Mouse (Mus musculus) heart, embryonic 15.5 days (tissue): ENCODE measurements around the gene Olfr1314. TPM values are rescaled to one million over a fixed set of nuclear protein-coding genes. Genes with fewer than 3 reads are reported as not detected.

Source experiments
- ATAC-seq: fragments of 200-750 bp; cut with Nextera tagmentation; replicated peaks from 2 replicates; pipeline ENCODE4 v1.8.0; 2017; ENCODE audit warnings: low read depth, moderate TSS enrichment; ENCODE audit not compliant: insufficient number of reproducible peaks, insufficient read depth, low FRiP score
- H3K27ac ChIP-seq: fragments of 300-500 bp; sonication (generic); 2 replicates; pipeline ENCODE4 v1.5.1; 2015; ENCODE audit warnings: mild to moderate bottlenecking, inconsistent platforms
- H3K27me3 ChIP-seq: fragments of 300-500 bp; sonication (generic); 2 replicates; pipeline ENCODE4 v1.6.1; 2015; ENCODE audit warnings: inconsistent platforms
- H3K36me3 ChIP-seq: fragments of 300-500 bp; sonication (generic); 2 replicates; pipeline ENCODE4 v1.6.1; 2015; ENCODE audit warnings: mild to moderate bottlenecking, inconsistent platforms
- H3K4me1 ChIP-seq: fragments of 300-500 bp; sonication (generic); replicated peaks from 2 replicates; pipeline ENCODE4 v1.6.1; 2015; ENCODE audit warnings: inconsistent platforms
- H3K4me2 ChIP-seq: fragments of 300-500 bp; sonication (generic); 2 replicates; pipeline ENCODE4 v1.6.1; 2015; ENCODE audit warnings: inconsistent platforms, mild to moderate bottlenecking, moderate library complexity
- H3K4me3 ChIP-seq: fragments of 300-500 bp; sonication (generic); 2 replicates; pipeline ENCODE4 v1.5.1; 2015; ENCODE audit warnings: mild to moderate bottlenecking, inconsistent platforms
- H3K9ac ChIP-seq: fragments of 300-500 bp; sonication (generic); 2 replicates; pipeline ENCODE4 v1.6.1; 2015; ENCODE audit warnings: mild to moderate bottlenecking, inconsistent platforms
- H3K9me3 ChIP-seq: fragments of 300-500 bp; sonication (generic); replicated peaks from 2 replicates; pipeline ENCODE4 v1.6.1; 2016; ENCODE audit warnings: inconsistent platforms
- whole genome bisulfite sequencing: fragments of 180-500 bp; shearing (Covaris S2); methylation state at CpG from one replicate; pipeline ENCODE4 v1.1.7; 2015; ENCODE audit warnings: mixed read lengths; 5-methylcytosine and 5-hydroxymethylcytosine counted together
- polyA plus RNA-seq: library from polyadenylated mRNA; unstranded; fragments of >200 nt; fragmentation: Nextera tagmentation; extraction: Ambion mirVana; gene quantifications from 2 replicates; pipeline ENCODE4 v1.2.1, GENCODE M21; 2015

The Olfr1314 gene
- not detected in 2 replicates for polyA plus RNA-seq

- H3K36me3 ChIP-seq = no peaks in the 10 kb centered on the region
- ATAC-seq = no peak
- no peaks in the 10 kb centered on the region for H3K9me3 ChIP-seq
- H3K4me1 ChIP-seq = no peaks in the 10 kb centered on the region
- H3K27me3 ChIP-seq = no peaks in the 10 kb centered on the region
- H3K4me2 ChIP-seq = no peak within 1 kb of the TSS
- no peak within 1 kb of the TSS for H3K4me3 ChIP-seq
- no peak within 1 kb of the TSS for H3K9ac ChIP-seq
- H3K27ac ChIP-seq = no peak within 1 kb of the TSS
Observed at GRCm38 (mm10) chr2:112096681-112097080, at the start of gene Olfr1314. Olfr1314 (minus strand) TSS chr2:112096781.

GRCm38 (mm10) chr2:112140029-112140428, 43.4 kb upstream of the Olfr1314 start, which contains the start of gene Olfr1317:
Olfr1317 (plus strand) TSS chr2:112140329.
- Histone ChIP-seq H3K9me3 (no peaks in the 10 kb centered on the region), H3K27ac (no peak within 1 kb of the TSS), H3K4me2 (no peak within 1 kb of the TSS), H3K4me1 (no peaks in the 10 kb centered on the region), H3K9ac (no peak within 1 kb of the TSS), H3K27me3 (no peaks in the 10 kb centered on the region), H3K4me3 (no peak within 1 kb of the TSS), H3K36me3 (no peaks in the 10 kb centered on the region)
- no peak for ATAC-seq
- 69% methylated on average over 2 of the region's 2 CpGs for WGBS

GRCm38 (mm10) chr2:112134877-112135276, 38.3 kb upstream of the Olfr1314 start, which contains the start of gene Olfr1316:
Olfr1316 (minus strand) TSS chr2:112134977.
- ATAC-seq = no peak
- Histone ChIP-seq H3K4me2 (no peak within 1 kb of the TSS), H3K9me3 (no peaks in the 10 kb centered on the region), H3K9ac (no peak within 1 kb of the TSS), H3K36me3 (no peaks in the 10 kb centered on the region), H3K4me1 (no peaks in the 10 kb centered on the region), H3K27ac (no peak within 1 kb of the TSS), H3K4me3 (no peak within 1 kb of the TSS), H3K27me3 (no peaks in the 10 kb centered on the region)
- 87% methylated on average over 2 of the region's 2 CpGs for WGBS

GRCm38 (mm10) chr2:112115340-112115739, 18.8 kb upstream of the Olfr1314 start, which contains the start of gene Olfr1315-ps1:
Olfr1315-ps1 (minus strand) TSS chr2:112115440.
- no peak within 1 kb of the TSS for H3K4me3 ChIP-seq
- no peaks in the 10 kb centered on the region for H3K27me3 ChIP-seq
- no peak within 1 kb of the TSS for H3K4me2 ChIP-seq
- H3K9ac ChIP-seq = no peak within 1 kb of the TSS
- WGBS = 61% methylated on average over 1 of the region's 1 CpGs
- H3K4me1 ChIP-seq = no peaks in the 10 kb centered on the region
- no peaks in the 10 kb centered on the region for H3K36me3 ChIP-seq
- no peaks in the 10 kb centered on the region for H3K9me3 ChIP-seq
- H3K27ac ChIP-seq = no peak within 1 kb of the TSS
- no peak for ATAC-seq

GRCm38 (mm10) chr2:112077743-112078142, 18.8 kb downstream of the Olfr1314 start, which contains the start of gene Olfr1313:
Olfr1313 (minus strand) TSS chr2:112077843.
- H3K27ac ChIP-seq = no peak within 1 kb of the TSS
- no peak within 1 kb of the TSS for H3K9ac ChIP-seq
- no peak within 1 kb of the TSS for H3K4me3 ChIP-seq
- no peaks in the 10 kb centered on the region for H3K27me3 ChIP-seq
- no peaks in the 10 kb centered on the region for H3K4me1 ChIP-seq
- no peaks in the 10 kb centered on the region for H3K36me3 ChIP-seq
- no peaks in the 10 kb centered on the region for H3K9me3 ChIP-seq
- no peak within 1 kb of the TSS for H3K4me2 ChIP-seq
- ATAC-seq = no peak

GRCm38 (mm10) chr2:112050138-112050537, 46.4 kb downstream of the Olfr1314 start, which contains the start of gene Olfr1312:
Olfr1312 (minus strand) TSS chr2:112050238.
- no peak for ATAC-seq
- 21% methylated on average over 1 of the region's 1 CpGs for WGBS
- no peaks in the 10 kb centered on the region for H3K4me1 ChIP-seq
- no peaks in the 10 kb centered on the region for H3K36me3 ChIP-seq
- H3K27ac ChIP-seq = no peak within 1 kb of the TSS
- H3K9ac ChIP-seq = no peak within 1 kb of the TSS
- no peak within 1 kb of the TSS for H3K4me3 ChIP-seq
- no peaks in the 10 kb centered on the region for H3K27me3 ChIP-seq
- H3K9me3 ChIP-seq = no peaks in the 10 kb centered on the region
- no peak within 1 kb of the TSS for H3K4me2 ChIP-seq

Other genes with a start within 250 kb of the Olfr1314 start
- gene Olfr1305, start 219.6 kb downstream of the Olfr1314 start, polyA plus RNA-seq = not detected in 2 replicates
- not detected in 2 replicates for gene Olfr1306, start 180.5 kb downstream of the Olfr1314 start, polyA plus RNA-seq
- gene Olfr1307, start 147.3 kb downstream of the Olfr1314 start, polyA plus RNA-seq = not detected in 2 replicates
- gene Olfr1308, start 131.8 kb downstream of the Olfr1314 start, polyA plus RNA-seq = not detected in 2 replicates
- gene Olfr1309, start 106.5 kb downstream of the Olfr1314 start, polyA plus RNA-seq = not detected in 2 replicates
- gene Olfr1310, start 84.1 kb downstream of the Olfr1314 start, polyA plus RNA-seq = not detected in 2 replicates
- not detected in 2 replicates for gene Olfr1311, start 72.4 kb downstream of the Olfr1314 start, polyA plus RNA-seq
- not detected in 2 replicates for gene Olfr1312, start 46.5 kb downstream of the Olfr1314 start, polyA plus RNA-seq
- gene Olfr1313, start 18.9 kb downstream of the Olfr1314 start, polyA plus RNA-seq = not detected in 2 replicates
- gene Olfr1315-ps1, start 18.7 kb upstream of the Olfr1314 start, polyA plus RNA-seq = not detected in 2 replicates
- gene Olfr1316, start 38.2 kb upstream of the Olfr1314 start, polyA plus RNA-seq = not detected in 2 replicates
- not detected in 2 replicates for gene Olfr1317, start 43.5 kb upstream of the Olfr1314 start, polyA plus RNA-seq
- not detected in 2 replicates for gene Olfr1318, start 57.4 kb upstream of the Olfr1314 start, polyA plus RNA-seq
- gene Lpcat4, start 142.7 kb upstream of the Olfr1314 start, polyA plus RNA-seq = 10.4 and 11.9 TPM in 2 replicates
- gene Nutm1, start 162.5 kb upstream of the Olfr1314 start, polyA plus RNA-seq = not detected in 2 replicates
- gene Nop10, start 165.1 kb upstream of the Olfr1314 start, polyA plus RNA-seq = 159 and 160 TPM in 2 replicates
- gene Slc12a6, start 169.0 kb upstream of the Olfr1314 start, polyA plus RNA-seq = 9.6 and 11.4 TPM in 2 replicates
- gene Gm21985, start 169.5 kb upstream of the Olfr1314 start, polyA plus RNA-seq = not detected in 2 replicates